Mouse (Mus musculus) lung, embryonic 14.5 days (tissue): ENCODE measurements around the gene Pde2a. TPM values are rescaled to one million over a fixed set of nuclear protein-coding genes. Genes with fewer than 3 reads are reported as not detected.

Experiments used
- ATAC-seq: fragments of 200-750 bp; cut with Nextera tagmentation; 2 replicates; pipeline ENCODE4 v1.8.0; 2017; ENCODE audit warnings: mild to moderate bottlenecking, moderate TSS enrichment, moderate library complexity; ENCODE audit not compliant: insufficient read depth
- DNase-seq: peaks from one replicate; pipeline ENCODE4 v3.0.0-alpha.2; 2015
- H3K27ac ChIP-seq: fragments of 300-500 bp; sonication (generic); 2 replicates; pipeline ENCODE4 v1.5.1; 2014; ENCODE audit warnings: low read depth, mild to moderate bottlenecking, moderate library complexity
- H3K27me3 ChIP-seq: fragments of 300-500 bp; sonication (generic); 2 replicates; pipeline ENCODE4 v1.6.1; 2014; ENCODE audit warnings: low read length, control low read depth; ENCODE audit not compliant: insufficient read depth
- H3K36me3 ChIP-seq: fragments of 300-500 bp; sonication (generic); 2 replicates; pipeline ENCODE4 v1.6.1; 2014; ENCODE audit warnings: control low read depth; ENCODE audit not compliant: insufficient read depth
- H3K4me1 ChIP-seq: fragments of 300-500 bp; sonication (generic); 2 replicates; pipeline ENCODE4 v1.6.1; 2014; ENCODE audit warnings: antibody characterized with exemption, control low read depth; ENCODE audit not compliant: insufficient read depth
- H3K4me2 ChIP-seq: fragments of 300-500 bp; sonication (generic); 2 replicates; pipeline ENCODE4 v1.6.1; 2014; ENCODE audit warnings: mild to moderate bottlenecking
- H3K4me3 ChIP-seq: fragments of 300-500 bp; sonication (generic); 2 replicates; pipeline ENCODE4 v1.5.1; 2014; ENCODE audit warnings: low read depth, low read length
- H3K9ac ChIP-seq: fragments of 300-500 bp; sonication (generic); 2 replicates; pipeline ENCODE4 v1.6.1; 2014
- H3K9me3 ChIP-seq: fragments of 300-500 bp; sonication (generic); 2 replicates; pipeline ENCODE4 v1.6.1; 2016; ENCODE audit warnings: low read depth, low read length, control low read depth
- CTCF ChIP-seq: IDR thresholded peaks from 2 replicates; pipeline ENCODE4 v1.5.1; 2016; ENCODE audit warnings: antibody characterized with exemption, low read depth
- WGBS: fragments of 180-500 bp; shearing (Covaris S2); extraction: QIAGEN DNeasy Blood & Tissue Kit; methylation state at CpG from one replicate; pipeline ENCODE4 v1.1.7; 2014; 5-methylcytosine and 5-hydroxymethylcytosine counted together
- polyA plus RNA-seq: library from polyadenylated mRNA; unstranded; fragments of >200 nt; fragmentation: Nextera tagmentation; extraction: Ambion mirVana; gene quantifications from 2 replicates; pipeline ENCODE4 v1.2.1, GENCODE M21; 2014

The Pde2a gene
- polyA plus RNA-seq, 1 experiment from 2014 or later: 29.3 TPM

DNA sequence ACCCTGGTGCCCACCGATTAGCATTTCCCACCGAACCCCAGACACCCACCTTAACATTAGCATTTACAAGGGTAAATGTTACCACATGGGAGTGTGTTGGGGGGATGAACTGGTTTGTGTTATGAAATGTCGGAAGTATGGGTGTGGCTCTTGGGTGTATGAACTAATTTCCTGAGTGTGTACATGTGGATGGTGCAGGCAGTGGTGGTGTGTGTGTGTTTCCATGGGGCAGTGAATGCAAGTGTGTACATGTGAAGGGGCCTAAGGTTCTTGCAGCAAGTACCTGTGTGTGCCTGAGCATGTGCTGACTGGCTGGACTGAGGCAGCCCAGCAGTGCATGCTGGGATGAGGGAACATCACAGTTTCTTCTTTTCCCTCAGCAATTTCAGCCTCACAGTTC, 76.9 kb downstream of the Pde2a start:
- Histone ChIP-seq H3K27ac (no peak overlapping the region), H3K4me2 (no peak overlapping the region), H3K4me3 (no peak overlapping the region), H3K9ac (no peak overlapping the region), H3K4me1 (no peaks in the 10 kb centered on the region), H3K36me3 (no peaks in the 10 kb centered on the region), H3K27me3 (peaks cover 5% of the 10 kb centered on the region; the same call in 1 of the 2 replicates), H3K9me3 (no peaks in the 10 kb centered on the region)
- 76% methylated on average over 3 of the region's 3 CpGs for WGBS
- no peak for DNase-seq
- ATAC-seq: no peak
- TF ChIP-seq CTCF: no peak

DNA sequence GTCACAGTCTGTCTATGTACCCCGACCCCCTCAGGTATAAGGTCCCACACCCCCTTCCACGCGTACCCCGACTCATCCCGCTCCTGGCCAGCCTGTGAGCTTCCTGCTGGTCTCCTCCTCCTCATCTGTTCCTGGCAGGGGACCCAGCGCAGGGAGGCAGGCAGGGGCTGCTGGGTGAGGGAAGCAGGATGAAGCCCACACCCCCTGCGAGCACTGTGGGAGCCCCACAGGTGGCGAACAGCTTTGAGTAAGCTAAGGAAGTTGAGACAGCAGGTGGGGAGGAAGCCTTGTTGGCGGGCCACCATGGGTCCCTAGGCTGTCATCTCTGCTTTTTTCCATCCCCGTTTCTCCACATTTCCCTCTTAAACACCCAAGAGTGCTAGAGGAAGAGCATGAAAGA, 77.8 kb downstream of the Pde2a start:
- Histone ChIP-seq H3K9me3 (no peaks in the 10 kb centered on the region), H3K27me3 (peaks cover 8% of the 10 kb centered on the region), H3K4me3 (no peak overlapping the region), H3K4me1 (no peaks in the 10 kb centered on the region), H3K36me3 (no peaks in the 10 kb centered on the region), H3K4me2 (no peak overlapping the region), H3K9ac (no peak overlapping the region), H3K27ac (no peak overlapping the region)
- ATAC-seq (no peak), DNase-seq (no peak)
- TF ChIP-seq CTCF: no peak
- 27% methylated on average over 10 of the region's 10 CpGs for WGBS

GRCm38 (mm10) chr7:101499701-101500100, 78.2 kb downstream of the Pde2a start:
- Histone ChIP-seq H3K36me3 (no peaks in the 10 kb centered on the region), H3K4me3 (no peak overlapping the region), H3K4me1 (no peaks in the 10 kb centered on the region), H3K27ac (no peak overlapping the region), H3K4me2 (no peak overlapping the region), H3K9me3 (no peaks in the 10 kb centered on the region), H3K9ac (no peak overlapping the region), H3K27me3 (peaks cover 9% of the 10 kb centered on the region)
- TF ChIP-seq CTCF: no peak
- DNase-seq: no peak
- WGBS: 67% methylated on average over 9 of the region's 9 CpGs
- no peak for ATAC-seq

DNA sequence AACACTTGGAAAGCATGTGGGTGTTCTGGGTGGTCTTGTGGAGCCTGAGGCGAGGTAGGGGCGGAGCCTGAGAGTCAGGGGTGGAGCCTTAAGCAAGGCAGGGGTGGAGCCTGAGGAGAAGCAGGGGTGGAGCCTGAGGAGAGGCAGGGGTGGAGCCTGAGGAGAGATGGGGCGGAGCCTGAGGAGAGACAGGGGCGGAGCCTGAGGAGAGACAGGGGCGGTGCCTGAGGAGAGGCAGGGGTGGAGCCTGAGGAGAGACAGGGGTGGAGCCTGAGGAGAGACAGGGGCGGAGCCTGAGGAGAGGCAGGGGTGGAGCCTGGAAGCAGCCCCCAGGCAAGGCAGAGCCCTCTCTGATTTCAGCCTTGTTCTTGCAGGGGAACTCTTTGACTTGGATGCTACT, 79.7 kb downstream of the Pde2a start:
- H3K9me3 ChIP-seq: no peaks in the 10 kb centered on the region
- H3K4me3 ChIP-seq: no peak overlapping the region
- DNase-seq: no peak
- no peak for ATAC-seq
- no peak overlapping the region for H3K4me2 ChIP-seq
- H3K9ac ChIP-seq: no peak overlapping the region
- no peaks in the 10 kb centered on the region for H3K4me1 ChIP-seq
- H3K27ac ChIP-seq: no peak overlapping the region
- H3K36me3 ChIP-seq: no peaks in the 10 kb centered on the region
- peaks cover 13% of the 10 kb centered on the region for H3K27me3 ChIP-seq
- WGBS: 80% methylated on average over 6 of the region's 6 CpGs
- no peak for TF ChIP-seq CTCF

- no peak for ATAC-seq
- H3K4me2 ChIP-seq: no peak overlapping the region
- no peak overlapping the region for H3K4me3 ChIP-seq
- H3K27ac ChIP-seq: no peak overlapping the region
- H3K36me3 ChIP-seq: no peaks in the 10 kb centered on the region
- H3K27me3 ChIP-seq: peaks cover 13% of the 10 kb centered on the region; the same call in 1 of the 2 replicates
- H3K9me3 ChIP-seq: no peaks in the 10 kb centered on the region
- no peak overlapping the region for H3K9ac ChIP-seq
- H3K4me1 ChIP-seq: no peaks in the 10 kb centered on the region
- peak; percentile 54 for TF ChIP-seq CTCF
- 65% methylated on average over 6 of the region's 6 CpGs for WGBS
- DNase-seq: peak; percentile 21
These were observed 80.2 kb downstream of the Pde2a start for GRCm38 (mm10) chr7:101501675-101502074.

- H3K9ac ChIP-seq: no peak overlapping the region
- H3K36me3 ChIP-seq: no peaks in the 10 kb centered on the region
- 22% methylated on average over 8 of the region's 8 CpGs for WGBS
- no peak for ATAC-seq
- no peak overlapping the region for H3K4me2 ChIP-seq
- peaks cover 8% of the 10 kb centered on the region; the same call in 1 of the 2 replicates for H3K27me3 ChIP-seq
- no peaks in the 10 kb centered on the region for H3K9me3 ChIP-seq
- TF ChIP-seq CTCF: peak; percentile 91
- H3K4me3 ChIP-seq: no peak overlapping the region
- no peak overlapping the region for H3K27ac ChIP-seq
- no peaks in the 10 kb centered on the region for H3K4me1 ChIP-seq
- DNase-seq: peak; percentile 83
These were observed 81.9 kb downstream of the Pde2a start for GRCm38 (mm10) chr7:101503351-101503750.

- Histone ChIP-seq H3K9ac (no peak overlapping the region), H3K36me3 (no peaks in the 10 kb centered on the region), H3K4me1 (no peaks in the 10 kb centered on the region), H3K4me2 (no peak overlapping the region), H3K27ac (no peak overlapping the region), H3K9me3 (no peaks in the 10 kb centered on the region), H3K4me3 (no peak overlapping the region), H3K27me3 (peaks cover 8% of the 10 kb centered on the region; the same call in 1 of the 2 replicates)
- WGBS: 27% methylated on average over 7 of the region's 7 CpGs
- DNase-seq (no peak), ATAC-seq (no peak)
- TF ChIP-seq CTCF: no peak
These were observed 82.3 kb downstream of the Pde2a start for GRCm38 (mm10) chr7:101503803-101504202.

DNA sequence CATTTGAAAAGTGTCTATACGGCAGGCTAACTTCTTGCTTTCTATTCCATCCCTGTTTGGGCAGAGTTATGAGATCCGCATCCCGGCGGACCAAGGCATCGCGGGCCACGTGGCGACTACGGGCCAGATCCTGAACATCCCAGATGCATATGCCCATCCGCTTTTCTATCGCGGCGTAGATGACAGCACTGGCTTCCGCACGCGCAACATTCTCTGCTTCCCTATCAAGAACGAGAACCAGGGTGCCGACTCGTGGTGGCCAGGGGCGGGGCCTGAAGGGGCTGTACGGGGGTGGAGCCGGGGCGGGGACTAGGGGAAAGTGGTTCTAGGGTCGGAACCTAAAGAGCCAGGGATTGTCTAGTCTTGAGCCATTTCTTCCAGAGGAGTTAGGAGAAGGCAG, 83.0 kb downstream of the Pde2a start:
- no peak overlapping the region for H3K9ac ChIP-seq
- H3K27me3 ChIP-seq: peaks cover 8% of the 10 kb centered on the region; the same call in 1 of the 2 replicates
- no peaks in the 10 kb centered on the region for H3K9me3 ChIP-seq
- DNase-seq (peak; percentile 62), ATAC-seq (peak; percentile 50; the same call in 1 of the 2 replicates)
- H3K36me3 ChIP-seq: no peaks in the 10 kb centered on the region
- H3K4me3 ChIP-seq: peak overlapping the region; percentile 14; the same call in 1 of the 2 replicates
- WGBS: 13% methylated on average over 24 of the region's 24 CpGs
- H3K4me1 ChIP-seq: no peaks in the 10 kb centered on the region
- peak overlapping the region; percentile 55 for H3K4me2 ChIP-seq
- TF ChIP-seq CTCF: no peak
- H3K27ac ChIP-seq: no peak overlapping the region
